Mouse (Mus musculus): Measurements from ENCODE around the gene Bach2.

- TF ChIP-seq POLR2A (IDR thresholded peaks at IDR 0.05; ENCODE audit: low read depth, low read length) (no peak), CTCF (IDR thresholded peaks at IDR 0.05; ENCODE audit: extremely low read depth, insufficient read depth, insufficient read length, insufficient replicate concordance) (no peak)
Observed at GRCm38 (mm10) chr4:32525000-32525399, 286.4 kb downstream of the Bach2 start.

All from spleen, adult 2 months (tissue).